Mouse (Mus musculus): ENCODE data around the gene Mfap5.
"Not testable (repeated sequence)": the region's sequence is repeated elsewhere in the genome, so short reads cannot be mapped to it uniquely, and the experiment has no call there.

The Mfap5 gene

DNA sequence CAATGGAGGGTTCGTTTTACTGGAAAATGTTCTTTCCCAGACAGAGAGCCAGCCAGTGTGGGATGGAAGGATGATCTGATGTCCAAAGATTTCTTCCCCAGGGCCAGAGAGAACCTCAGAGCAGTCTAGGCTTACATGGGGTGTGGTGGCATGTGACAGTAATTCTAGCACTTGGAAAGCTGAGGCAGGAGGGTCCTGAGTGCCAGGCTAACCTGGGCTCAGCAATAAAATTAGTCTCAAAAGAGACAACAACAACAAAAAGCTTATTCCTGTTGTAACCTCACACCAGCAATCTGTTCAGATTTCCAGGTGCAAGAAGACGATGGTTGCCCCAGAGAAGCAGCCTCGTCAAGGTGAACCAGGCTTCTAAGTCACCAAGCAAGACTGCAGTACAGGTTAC, at the start of gene Mfap5:
Mfap5 (plus strand) TSS at position 301 of the 400 bp plus-strand sequence.
- DNase-seq (ENCODE audit: low spot score), result no peak

GRCm38 (mm10) chr6:122458946-122459693, 46.5 kb upstream of the Mfap5 start:
- no peak for DNase-seq (ENCODE audit: low spot score)

DNA sequence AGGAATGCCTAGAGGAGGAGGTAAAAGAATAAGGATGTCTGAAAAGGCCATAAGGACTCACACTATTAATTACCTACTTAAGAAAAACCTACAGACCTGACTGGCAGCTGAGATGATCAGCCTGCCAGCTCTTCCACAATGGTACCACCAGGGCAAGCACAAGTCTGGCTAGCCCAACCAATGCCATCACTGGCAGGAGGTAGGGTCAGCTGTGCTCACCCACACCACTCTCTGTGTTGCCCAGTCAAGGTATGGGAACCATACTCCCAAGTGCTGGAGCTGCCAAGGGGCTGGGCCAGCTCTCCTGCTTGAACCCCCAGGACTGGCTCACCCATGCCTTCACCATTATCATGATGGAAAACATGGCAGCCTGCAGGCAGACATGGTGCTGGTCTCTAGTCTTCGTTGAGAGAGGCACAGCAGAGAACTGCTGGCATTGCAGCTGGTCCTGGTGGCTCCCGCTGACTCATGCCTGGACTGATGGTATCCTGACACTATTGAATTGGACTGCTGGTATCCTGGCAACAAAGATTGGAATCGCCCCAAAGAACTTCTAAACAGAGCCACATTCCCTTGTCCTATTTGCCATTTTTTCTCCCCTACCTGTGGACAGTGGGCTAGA, 39.4 kb upstream of the Mfap5 start:
- DNase-seq (ENCODE audit: low spot score), result no peak

DNA sequence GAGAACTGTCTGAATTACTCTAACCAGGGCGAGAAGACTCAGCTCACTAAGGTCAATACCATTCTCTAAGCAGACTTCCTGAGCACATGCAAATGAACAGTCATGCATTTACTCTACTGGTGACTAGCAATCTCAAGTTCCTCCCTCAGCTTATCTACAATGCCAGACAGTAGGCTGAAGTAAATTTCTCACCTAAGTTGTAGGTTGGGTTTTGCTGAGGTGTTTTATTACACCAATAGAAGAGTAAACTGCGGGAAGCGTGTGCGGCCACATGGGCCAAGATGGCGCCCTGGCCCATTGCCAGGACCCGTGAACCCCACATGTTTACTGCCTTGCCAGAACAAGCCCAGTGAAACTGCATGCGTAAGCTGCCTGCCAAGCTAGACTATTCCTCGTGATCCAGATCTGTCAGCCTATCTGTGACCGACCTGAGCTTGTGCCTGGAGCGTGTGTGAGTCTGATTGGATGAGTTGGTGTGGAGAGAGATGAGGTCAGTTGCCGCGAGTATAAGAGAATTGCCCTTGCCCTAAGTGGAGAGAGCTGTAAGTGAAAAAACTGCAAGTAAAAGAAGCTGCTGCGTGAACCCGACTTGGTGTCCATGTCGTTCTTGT, 36.5 kb upstream of the Mfap5 start:
- no peak for DNase-seq (ENCODE audit: low spot score)

- DNase-seq (ENCODE audit: low spot score), result no peak
These were observed 35.4 kb upstream of the Mfap5 start for GRCm38 (mm10) chr6:122470240-122470639.

DNA sequence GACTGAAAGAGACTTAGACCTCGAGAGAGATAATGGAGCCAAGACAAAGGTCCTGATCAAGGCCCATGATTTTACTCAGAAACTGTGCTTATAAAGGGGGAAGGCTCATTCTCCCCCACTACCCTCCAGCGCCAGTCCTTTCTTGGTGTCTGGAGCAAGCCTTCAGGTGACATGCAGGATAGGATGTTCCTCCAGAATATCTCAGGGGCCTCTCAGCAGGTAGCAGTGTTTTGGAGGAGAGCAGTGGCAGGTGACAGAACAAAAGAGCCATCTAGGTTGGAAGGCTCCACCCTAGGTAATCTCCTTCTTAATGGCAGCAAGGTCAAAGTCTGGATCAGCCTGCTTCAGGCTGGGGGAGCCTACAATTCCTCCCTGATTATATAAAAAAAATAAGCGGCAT, 34.2 kb upstream of the Mfap5 start:
- DNase-seq (ENCODE audit: low spot score), result not testable (repeated sequence)

GRCm38 (mm10) chr6:122478062-122478461, 27.6 kb upstream of the Mfap5 start:
- no peak for DNase-seq (ENCODE audit: low spot score)

- no peak for DNase-seq (ENCODE audit: low spot score)
These were observed 20.0 kb upstream of the Mfap5 start for GRCm38 (mm10) chr6:122485401-122486296.

- DNase-seq (ENCODE audit: low spot score), result no peak
These were observed 19.1 kb upstream of the Mfap5 start for GRCm38 (mm10) chr6:122486297-122487117.

DNA sequence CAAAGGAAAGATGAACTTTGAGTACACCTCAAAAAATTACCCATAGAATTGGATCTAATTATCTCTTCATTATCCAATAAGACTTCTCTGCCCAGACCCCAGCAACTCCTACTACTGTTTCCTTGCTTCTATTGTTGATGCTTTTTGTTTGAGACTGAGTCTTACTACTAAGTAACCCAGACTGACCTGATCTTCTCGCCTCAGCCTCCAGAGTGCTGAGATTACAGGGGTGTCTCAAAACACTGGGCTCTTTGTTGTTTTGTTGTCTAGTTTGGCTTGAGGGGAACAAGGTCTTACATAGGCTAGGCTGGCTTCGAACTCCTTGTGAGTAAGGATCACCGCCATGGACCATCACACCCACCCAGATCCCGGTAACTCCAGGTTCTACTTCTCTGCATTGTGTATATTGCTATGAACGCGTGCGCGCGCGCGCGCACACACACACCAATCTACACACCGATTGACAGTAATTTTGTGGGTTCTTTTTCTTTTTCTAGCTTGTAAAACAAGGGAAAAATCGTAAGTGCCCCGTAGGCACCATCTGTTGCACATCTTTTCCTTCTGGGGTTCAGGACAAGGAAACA, 14.6 kb upstream of the Mfap5 start:
- no peak for DNase-seq (ENCODE audit: low spot score)

DNA sequence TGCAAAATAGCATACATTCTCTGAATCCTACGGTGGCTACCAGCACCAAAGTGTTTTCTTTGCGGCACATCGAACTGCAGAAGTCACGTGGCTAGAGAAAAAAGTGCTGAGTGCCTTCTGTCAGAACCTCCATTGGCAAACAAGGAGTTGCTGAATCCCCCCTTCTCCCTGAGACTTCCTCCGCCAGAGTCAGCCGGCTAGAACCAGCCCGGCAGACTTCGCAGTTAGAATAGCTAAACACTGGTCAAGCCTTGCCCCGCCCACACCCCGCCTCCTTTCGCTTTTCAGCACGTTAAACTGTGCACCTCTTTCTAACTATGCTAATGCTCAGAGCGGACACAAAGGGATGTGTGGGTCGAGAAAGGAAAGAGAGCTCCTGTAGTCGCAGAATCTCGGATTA, 14.1 kb upstream of the Mfap5 start:
- no peak for DNase-seq (ENCODE audit: low spot score)

DNA sequence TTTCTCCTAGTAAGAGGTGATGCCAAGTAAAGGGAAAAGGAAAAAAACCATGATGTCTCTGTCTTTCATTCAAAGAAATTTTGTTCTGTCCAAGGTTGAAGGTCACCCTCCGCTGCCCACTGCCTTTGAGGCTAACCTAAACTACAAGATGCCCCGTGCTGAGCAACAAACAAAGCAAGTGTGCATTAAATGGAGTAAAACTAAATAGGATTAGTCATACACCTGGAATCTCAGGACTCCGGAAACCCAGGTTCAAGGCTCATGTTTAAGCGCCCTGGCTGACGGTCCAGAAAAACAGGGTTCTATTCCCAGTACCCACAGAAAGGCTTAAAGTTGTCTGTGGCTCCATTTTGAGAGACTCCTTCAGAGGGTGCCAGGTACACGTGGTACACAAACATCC, 13.2 kb upstream of the Mfap5 start:
- DNase-seq (ENCODE audit: low spot score), result no peak

DNA sequence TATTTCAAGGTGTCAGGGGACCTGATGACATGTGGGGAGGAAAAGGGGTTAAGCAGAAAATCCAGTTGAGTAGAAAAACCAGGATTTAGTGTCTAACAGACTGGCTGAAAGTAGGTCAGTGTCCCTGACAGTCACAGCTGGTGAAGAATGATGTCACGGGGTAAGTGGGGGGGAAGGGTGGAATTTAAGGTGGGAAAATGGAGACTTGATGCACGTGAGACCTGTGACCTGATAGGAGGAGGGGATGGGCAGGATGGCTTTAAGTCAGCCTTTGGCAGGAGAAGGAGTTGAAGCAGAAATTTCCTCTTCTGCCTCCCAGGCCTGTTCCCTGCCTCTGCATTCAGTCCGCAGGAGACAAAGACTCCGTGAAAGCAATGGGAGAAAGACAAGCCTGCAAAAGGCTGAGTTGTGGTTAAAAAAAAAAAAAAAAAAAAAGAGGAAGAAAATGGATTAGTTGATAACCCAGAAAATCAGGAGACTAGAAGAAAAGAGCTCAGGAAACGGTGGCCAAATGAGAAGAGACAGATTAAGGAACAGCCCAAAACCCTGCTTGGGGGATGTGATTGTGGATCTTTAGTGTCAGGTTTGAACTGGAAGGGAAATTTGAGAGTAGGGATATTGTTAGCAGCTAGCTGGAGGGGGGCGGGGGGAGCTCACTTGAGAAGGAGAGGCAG, 11.7 kb upstream of the Mfap5 start:
- DNase-seq (ENCODE audit: low spot score), result no peak

DNA sequence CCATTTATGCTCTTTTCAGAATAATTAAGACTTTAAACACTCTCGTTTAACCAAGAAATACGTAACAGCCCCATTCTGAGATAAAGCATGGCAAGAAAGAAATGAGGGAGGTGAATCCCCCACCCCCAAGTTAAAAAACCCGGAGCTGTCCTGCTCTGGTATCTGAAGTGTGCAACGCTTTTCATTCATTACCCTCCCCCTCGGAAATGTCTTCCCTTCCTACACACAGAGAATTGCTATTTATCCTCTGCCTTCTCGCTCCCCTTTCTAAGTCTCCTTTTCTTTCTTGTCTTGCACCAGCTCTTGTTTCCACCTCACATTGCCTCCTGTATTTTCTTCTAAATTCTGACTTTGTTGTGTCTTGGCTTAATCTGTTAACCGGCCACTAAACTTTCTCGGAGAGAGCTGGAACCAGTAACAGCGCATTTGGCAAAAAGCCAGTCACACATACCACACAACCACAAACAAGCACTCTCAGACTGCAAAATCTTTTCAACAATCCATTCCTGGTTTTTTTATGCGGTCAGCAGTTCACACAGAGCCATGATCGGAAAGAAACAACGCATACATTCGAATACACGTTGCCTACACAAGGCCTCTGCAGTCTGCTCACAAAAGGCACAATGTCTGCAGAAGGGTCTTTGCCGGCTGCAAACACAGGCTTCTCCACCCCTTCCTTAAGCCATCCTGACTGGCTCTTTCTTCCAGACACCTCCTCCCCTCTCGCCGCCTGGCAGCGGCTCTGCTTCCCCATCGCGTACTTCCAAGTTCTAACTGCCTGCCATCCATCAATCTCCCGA, 10.4 kb upstream of the Mfap5 start:
- peak; percentile 31 for DNase-seq (ENCODE audit: low spot score)

GRCm38 (mm10) chr6:122496501-122496900, 9.1 kb upstream of the Mfap5 start:
- peak; percentile 46 for DNase-seq (ENCODE audit: low spot score)

DNA sequence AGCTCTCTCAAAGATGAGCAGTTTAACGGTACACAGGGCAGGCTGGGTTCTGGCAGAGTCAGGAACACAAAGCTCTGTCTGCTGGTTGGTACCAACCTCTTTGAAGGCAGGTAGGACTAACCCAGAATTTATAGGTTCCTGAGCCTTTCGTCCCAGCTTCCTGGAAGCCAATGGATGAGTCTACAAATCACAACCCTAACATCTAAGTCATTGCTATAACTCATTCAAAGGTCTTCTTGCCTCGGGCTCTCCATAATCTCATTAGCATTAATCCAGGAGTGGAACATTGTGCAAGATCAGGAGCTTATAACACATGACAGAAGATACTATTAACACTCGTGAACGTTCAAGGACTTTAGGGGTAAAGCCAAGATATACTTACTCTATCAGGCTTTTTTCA, 7.0 kb upstream of the Mfap5 start, which contains the start of gene Rimklb:
Rimklb (minus strand) TSS at position 101 of the 400 bp plus-strand sequence.
- DNase-seq (ENCODE audit: low spot score), result no peak

DNA sequence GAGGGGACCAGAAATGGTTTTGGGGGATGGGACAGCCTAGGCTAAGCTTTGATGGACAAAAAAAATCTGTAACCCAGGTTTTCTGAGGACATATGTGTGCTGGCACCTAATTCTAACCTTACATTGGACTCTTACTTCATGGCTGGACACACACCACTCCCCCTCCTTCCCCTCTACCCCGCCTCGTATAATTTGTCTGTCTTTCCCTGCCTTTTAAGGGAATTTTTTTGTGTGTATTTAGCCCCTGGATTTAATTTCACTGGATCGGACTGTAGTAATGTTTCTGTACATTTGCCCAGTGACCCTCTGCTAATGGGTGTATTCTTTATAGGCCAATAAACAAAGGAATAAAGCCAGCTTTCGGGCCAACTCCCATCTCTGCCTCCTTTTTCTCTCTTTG, 604 bp upstream of the Mfap5 start:
- DNase-seq (ENCODE audit: low spot score), result no peak

DNA sequence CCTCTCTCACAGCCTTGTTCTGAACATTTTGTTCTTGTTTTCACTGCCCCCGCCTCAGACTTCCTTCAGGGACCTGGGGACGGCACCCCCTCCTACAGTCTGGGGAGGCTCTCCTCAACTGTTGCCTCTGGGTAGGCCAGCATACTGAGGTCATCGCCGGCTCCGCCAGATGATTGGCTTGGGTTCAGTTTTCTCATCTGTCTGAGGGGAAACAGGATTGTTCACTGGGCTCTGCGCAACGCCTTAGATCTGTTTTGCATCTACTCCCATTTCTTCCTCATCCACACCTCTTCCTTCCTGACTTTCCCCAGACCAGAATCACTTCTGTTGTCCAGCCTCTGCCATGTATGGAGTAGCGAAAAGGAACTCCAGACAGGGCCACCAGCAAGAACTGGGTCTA, 2.8 kb downstream of the Mfap5 start:
- no peak for DNase-seq (ENCODE audit: low spot score)

Data from adipocyte (in vitro differentiated cells).